Mouse (Mus musculus) frontal cortex, adult (tissue): ENCODE results near the gene Sult2a6.

Experiments
- ATAC-seq: cut with Nextera tagmentation; 2 replicates; pipeline ENCODE4 v1.9.2; 2017; ENCODE audit warnings: mild to moderate bottlenecking, moderate library complexity, mixed read lengths; ENCODE audit not compliant: low TSS enrichment

Gene Sult2a6

GRCm38 (mm10) chr7:14254770-14255169, at the start of gene Sult2a6:
TSS of gene Sult2a6 (minus strand) at chr7:14254870.
- no peak for ATAC-seq

GRCm38 (mm10) chr7:14215231-14215630, 39.4 kb downstream of the Sult2a6 start:
- ATAC-seq, result no peak

- ATAC-seq, result no peak
Measured at GRCm38 (mm10) chr7:14203417-14203816, 51.3 kb downstream of the Sult2a6 start.

GRCm38 (mm10) chr7:14202487-14202886, 52.2 kb downstream of the Sult2a6 start:
- ATAC-seq, result no peak
